Mouse (Mus musculus) embryonic fibroblast, embryonic 13.5 days (primary cell): ENCODE measurements around the gene Megf9.

Source experiments
- CTCF ChIP-seq: IDR thresholded peaks from 2 replicates; pipeline ENCODE4 v1.5.1; 2011; ENCODE audit warnings: mild to moderate bottlenecking, control low read depth, low read length, moderate library complexity, borderline replicate concordance; ENCODE audit not compliant: insufficient read depth
- POLR2A ChIP-seq: IDR thresholded peaks from 2 replicates; pipeline ENCODE4 v1.6.1; 2011; ENCODE audit warnings: low read depth, mild to moderate bottlenecking, control low read depth, low read length, moderate library complexity

DNA sequence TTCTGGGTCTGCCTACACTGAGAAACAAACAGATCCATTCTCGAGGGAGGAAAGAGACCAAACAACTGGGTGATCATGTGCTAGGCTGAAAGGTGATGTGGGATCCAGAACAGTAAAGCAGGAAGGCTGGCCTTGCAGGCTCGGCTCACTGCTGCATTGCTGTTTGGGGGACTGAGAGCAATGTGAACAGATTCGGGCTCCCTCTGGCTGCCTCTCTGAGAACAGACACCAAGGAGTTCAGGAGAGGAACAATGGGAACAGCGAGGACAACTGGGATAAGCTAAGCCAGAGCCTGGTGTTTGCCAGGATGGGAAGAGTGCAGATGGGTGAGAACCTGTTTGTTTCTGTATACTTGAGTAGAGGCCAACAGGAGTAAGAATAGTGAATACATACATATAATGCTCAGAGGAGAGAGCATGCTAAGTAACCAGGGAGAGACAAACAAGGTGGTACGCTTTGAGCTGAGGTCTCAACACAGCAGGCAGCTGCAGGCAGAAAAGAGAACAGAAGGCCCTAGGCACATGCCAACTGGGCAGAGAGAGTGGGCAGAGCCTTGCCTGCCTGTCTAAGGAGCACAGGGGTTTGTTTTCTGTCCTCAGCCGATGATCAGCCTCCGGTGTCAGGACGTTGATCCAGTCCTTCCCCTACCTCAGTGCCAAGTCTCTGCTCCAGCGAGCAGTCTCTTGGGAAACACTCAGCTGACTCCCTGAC is 132.5 kb downstream of the Megf9 start:
- TF ChIP-seq POLR2A (no peak), CTCF (peak; percentile 1; the same call in 1 of the 2 replicates)
